Mouse (Mus musculus) cerebellum, postnatal 4 days (tissue): ENCODE measurements around the gene Cdcp1.

Source experiments
- DNase-seq, 2 experiments: peaks; one replicate each; pipeline ENCODE4 v3.0.0; 2022; ENCODE audit warnings: low spot score in 2 of 2, mixed read lengths in 1 of 2

Cdcp1 gene

DNA sequence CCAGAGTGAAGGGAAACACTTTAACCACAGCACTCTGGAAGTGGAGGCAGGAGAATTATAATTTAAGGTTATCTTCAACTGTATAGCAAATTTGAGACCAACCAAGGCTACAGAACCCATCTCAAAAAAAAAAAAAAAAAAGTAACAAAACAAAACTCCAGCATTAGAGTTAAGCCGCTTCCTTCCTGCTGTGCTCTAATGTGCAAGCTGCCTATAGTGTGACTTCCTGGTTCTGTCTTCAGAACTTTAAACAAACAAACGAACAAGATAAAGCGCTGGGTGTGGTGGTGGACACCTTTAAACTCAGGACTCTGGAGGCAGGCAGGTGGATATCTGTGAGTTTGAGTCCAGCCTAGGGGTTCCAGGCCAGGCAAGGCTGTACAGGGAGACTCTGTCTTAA is 63.8 kb downstream of the Cdcp1 start:
- no peak for DNase-seq

DNA sequence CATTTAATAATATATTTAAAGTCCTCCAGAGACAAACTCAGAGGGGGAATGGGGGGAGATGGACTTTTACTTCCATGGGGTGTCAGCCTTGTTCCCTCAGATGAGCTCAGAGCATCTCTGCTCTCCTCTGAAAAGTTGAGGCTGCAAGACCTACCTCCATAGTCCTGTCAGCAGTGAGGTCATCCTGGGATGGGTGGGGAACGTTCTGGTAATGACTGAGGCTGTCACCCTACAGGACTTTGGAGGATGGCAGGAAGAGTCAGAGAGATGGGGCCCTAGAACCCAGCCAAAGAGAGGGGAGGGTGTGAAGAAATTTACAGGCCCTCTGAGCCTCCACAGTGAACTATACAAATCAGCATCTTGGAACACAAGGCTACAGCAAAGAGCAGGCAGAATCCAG is 64.3 kb downstream of the Cdcp1 start:
- DNase-seq: no peak

DNA sequence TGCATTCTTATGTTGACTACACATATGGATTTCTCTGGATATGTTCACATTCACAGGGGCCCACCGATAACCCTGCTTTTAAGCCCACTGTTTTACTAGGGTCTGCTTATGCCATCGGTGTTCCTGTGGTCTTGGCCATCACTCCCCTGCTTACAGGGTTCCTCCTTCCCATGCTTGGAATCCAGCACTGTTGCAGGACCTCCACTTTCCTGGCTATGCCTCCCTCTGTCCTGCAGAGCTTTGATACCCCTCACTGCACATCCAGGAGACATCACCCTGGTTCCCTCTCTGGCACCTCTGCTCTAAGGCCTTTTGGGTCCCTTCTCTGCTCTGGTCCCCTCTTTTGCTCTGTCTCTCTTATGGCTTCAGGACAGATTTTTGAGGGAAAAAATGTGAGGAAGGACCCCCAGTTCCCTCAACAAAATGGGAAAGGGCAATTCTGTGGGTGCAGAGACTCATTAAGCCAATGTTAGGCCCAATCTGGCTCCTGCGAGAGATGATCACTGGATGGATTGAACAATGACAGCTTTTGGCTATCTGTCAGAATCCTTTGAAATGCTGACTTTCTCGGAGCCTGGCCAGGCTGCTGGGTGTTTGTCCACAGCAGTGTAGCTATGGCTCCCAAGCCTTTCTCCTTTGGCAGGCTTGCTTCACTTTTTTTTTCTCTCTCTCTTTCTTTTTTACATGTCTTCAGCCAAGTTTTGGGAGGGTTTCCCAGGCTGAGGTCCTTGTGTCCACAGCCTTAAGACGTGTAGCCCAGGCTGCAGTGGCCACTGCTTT is 65.4 kb downstream of the Cdcp1 start, which contains the start of gene Clec3b:
Gene Clec3b (plus strand): TSS at position 706 of the 780 bp plus-strand sequence.
- DNase-seq: peak in 1 of 2 experiments; percentile 39

- no peak for DNase-seq
Measured at GRCm38 (mm10) chr9:123148430-123148829, 67.4 kb downstream of the Cdcp1 start.

- DNase-seq: no peak
Measured at GRCm38 (mm10) chr9:123139887-123140614, 75.8 kb downstream of the Cdcp1 start.

GRCm38 (mm10) chr9:123138891-123139474 is 76.9 kb downstream of the Cdcp1 start:
- DNase-seq: no peak

DNA sequence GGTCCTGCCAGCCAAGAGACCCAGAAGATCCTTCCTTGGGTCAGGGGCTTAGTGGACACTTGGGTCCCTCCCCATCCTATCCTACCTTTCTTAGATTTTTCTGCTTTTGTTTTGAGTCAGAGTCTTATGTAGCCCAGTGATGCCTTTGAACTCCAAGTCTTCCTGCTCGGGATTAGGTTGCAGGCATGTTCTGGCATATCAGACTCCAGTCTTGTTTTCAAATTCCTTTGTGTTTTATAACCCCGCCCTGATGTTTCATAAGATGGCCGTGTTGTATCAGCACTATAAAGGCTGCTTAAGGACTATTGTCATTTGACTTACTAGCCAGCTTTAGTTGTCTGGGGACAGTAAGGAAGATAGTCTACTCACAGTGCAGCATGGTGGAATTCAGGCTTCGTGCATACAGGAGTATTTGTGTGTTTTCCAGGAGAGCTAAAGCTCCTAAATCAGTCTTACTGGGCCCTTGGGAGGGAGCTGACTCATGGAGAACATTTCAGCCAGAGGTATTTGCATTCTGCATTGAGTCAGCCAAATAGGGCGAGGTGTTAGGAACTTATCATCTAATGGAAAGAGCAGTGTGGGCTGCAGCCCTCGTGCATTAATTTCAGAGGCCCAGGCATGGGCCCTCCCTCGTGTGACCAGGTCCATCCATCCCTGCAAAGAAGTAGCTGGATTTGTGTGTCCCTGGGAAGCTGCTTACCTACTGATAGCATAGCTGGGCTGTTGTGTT is 78.7 kb downstream of the Cdcp1 start:
- DNase-seq: no peak

DNA sequence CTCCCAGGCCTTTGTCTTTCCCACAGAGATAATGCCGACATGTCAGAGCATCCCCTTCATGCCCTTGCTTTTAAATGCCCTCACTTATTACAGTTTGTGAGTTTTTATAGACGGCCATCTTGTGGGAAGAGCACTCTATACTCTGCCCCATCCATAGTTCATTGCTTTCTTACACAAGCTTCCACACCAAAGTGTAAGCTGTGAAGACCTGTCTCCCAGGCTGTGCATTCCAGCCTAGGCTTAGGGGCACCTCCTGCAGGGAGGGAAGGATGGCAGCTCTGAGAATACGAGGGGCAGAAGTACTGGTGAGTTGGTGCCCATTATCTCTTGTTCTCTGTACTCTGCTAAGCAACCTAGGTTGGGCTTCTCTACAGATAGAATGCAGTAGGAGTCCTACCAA is 82.8 kb downstream of the Cdcp1 start:
- no peak for DNase-seq

DNA sequence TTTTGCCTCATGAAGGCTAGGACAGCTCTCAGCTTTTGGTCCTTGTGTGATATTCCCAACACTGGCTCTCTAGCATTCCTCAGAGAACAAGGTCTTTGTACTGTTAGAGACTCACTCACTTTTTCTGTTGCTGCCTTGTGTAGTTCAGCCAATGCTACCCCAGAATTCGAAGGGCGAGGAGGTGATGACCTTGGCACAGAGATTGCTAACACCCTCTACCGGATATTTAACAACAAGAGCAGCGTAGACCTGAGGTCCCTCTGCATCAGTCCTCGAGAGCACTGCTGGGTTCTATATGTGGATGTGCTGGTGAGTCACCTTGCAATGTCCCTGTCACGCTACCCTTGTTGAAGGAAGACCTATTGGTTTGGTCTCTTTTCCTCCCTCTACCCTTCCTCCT is 88.2 kb downstream of the Cdcp1 start:
- DNase-seq: no peak

DNA sequence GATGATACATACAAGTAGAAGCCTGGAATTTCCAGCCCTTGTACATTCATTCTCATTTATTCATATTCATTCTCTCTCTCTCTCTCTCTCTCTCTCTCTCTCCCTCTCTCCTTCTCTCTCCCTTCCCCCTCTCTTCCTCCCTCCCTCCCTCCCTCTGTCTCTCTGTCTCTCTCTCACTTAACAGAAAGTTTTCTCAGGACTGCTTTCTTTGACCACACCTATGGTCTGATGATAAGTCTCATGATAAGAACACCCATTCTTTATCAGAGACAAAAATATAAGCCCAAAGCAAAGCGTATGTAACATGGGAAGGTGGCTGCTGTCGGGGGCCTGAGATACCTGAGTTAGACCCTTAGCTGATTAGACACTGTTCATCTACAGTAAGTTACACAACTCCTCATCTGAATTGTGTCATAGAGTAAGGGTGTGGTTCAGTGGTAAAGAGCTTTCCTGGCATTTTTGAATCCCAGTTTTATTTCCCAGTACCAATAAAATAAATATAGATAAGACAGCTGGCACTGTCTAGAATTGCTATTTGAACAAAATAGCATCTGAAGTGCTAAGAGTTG is 91.3 kb downstream of the Cdcp1 start:
- no peak for DNase-seq

DNA sequence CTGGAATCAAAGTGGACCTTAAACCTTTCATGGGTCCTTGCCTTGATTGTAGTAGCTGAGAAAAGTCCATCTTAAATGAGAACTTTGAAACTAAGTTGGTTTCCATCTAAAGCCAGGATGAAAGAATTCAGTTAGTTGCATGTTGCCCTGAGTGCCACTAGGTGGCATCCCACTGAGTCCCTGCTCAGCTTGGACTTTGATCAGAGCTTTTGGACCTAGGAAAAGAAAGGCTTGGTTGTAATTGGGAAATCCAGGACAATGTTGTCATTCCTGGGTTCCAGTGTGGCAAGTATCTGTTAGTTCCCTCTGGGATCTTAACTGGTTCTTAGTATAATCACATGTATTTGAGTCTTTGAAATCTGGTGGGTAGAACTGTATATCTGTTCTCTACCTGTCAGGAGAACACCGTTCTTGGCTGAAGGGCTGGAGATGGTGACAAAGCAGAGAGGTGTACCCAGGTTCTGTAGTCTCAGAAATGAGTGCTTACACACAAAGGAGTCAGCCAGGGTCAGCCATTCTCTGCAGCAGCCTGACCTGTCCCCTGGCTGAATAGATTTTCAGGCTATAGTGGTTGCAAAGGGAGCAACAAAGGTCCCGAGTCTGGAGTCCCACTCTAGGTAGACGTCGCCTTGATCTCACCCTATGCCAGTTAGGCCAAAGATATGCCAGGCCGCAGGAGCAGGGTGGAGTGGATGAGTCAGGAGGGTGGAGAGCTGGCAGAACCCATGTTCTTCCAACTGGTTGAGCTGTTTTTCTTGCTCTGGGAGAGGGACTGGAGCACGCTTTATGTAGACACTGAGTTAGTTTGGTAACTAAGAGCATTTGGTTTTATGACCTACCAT is 92.0 kb downstream of the Cdcp1 start:
- DNase-seq: no peak

GRCm38 (mm10) chr9:123123017-123123416 is 92.8 kb downstream of the Cdcp1 start:
- DNase-seq: no peak
